Mouse (Mus musculus) spleen, adult 2 months (tissue): ENCODE data around the gene Muc5ac.

Source experiments
- CTCF ChIP-seq: fragments of 200-500 bp; IDR thresholded peaks from 2 replicates; pipeline ENCODE4 v1.5.1; 2011; ENCODE audit warnings: mild to moderate bottlenecking, inconsistent platforms; ENCODE audit not compliant: insufficient read depth, insufficient read length, insufficient replicate concordance; ENCODE audit errors: extremely low read depth
- POLR2A ChIP-seq: fragments of 200-500 bp; IDR thresholded peaks from 2 replicates; pipeline ENCODE4 v1.6.1; 2011; ENCODE audit warnings: low read depth, low read length, inconsistent platforms

DNA sequence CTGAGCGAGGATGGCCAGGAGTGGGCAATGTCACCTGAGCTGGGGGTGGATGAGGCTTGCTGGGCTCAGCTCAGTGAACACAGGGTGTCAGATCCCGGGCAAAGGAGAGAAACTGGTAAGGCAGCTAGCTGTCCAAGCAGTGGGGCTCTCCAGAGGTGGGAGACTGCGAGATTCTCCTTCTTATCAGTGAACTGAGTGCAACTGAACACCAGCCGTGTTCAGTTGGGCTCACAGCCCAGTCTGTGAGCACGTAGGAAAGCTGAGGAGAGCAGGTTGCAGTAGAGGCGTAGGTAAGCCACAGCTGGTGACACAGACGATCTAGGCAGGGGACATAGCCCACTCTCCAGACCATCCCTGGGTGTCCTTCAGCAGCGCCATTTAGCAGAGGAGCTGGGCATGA lies 47.7 kb downstream of the Muc5ac start:
- no peak for TF ChIP-seq CTCF
- TF ChIP-seq POLR2A = no peak
